Mouse (Mus musculus): Measurements from ENCODE around the gene Zfp946.

Gene Zfp946

DNA sequence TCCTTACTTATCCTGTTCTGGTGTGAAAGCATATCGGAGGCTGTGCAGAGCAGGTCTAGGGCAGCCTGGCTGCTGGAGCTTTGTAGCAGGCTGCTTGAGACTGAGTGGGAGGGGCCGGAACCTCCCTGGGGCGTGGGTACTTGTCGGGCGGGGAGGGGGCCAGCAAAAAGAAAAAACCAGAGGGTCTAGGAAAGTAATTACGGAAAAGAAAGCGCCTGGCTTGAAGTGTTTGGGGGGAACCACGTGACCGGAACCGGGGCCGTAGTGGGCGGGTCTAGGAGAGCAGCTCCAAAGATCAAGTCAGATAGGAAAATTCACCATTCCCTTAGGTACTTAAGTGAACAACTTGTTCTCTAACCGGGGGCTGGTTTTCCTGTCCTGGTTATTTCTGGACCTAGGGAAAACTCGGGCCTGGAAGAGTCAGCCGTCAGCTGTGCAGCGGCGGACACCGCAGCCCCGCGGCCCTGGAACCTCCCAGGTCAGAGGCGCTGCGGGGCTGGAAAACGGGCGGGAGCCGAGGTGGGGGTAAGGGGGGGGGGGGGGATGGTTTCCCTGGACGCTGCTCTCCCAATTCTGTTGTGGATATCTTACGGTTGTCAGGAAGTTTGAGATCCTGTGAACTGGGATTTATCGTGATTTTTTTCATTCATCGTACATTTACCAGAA is at the start of gene Zfp946:
Zfp946 (plus strand) TSS at position 271 of the 666 bp plus-strand sequence.
- DNase-seq (ENCODE audit: low read depth), result peak; percentile 73

DNA sequence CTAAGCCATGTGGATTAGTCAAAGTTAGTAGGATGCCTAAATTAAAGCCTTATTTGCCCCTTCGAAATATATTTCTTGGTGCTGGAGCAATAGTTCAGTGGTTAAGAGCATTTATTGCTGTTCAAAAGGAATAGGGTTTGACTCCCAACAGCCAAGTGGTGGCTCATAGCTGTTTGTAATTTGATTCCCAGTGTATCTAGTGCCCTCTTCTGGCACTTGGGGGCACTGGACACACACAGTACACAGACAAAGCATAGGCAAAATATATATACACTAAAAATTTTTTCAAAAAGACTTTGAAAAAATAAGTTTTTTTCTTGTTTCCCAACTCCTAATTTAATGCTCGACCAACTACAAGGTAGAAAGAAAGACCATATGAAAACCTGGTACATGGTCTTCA is 13.3 kb upstream of the Zfp946 start:
- peak; percentile 62 for DNase-seq (ENCODE audit: low read depth)

DNA sequence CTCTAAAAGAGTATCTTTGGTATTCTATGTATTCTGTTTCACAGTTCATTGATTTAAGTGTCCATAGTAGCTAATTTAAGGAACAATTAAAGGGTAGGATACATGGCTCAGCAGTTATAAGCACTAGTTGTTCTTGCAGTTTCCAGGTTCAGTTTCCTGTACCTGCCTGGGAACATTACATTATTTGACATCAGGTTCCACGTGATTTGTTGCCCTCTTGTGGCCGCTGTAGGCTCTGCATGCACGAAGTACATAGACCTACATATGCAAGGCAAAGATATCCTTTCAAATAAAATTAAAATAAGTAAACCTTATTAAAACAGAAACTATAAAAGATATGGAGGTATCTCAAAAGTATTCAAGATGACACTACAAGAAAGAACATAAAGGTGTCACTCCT is 6.5 kb upstream of the Zfp946 start:
- peak; percentile 82 for DNase-seq (ENCODE audit: low read depth)

DNA sequence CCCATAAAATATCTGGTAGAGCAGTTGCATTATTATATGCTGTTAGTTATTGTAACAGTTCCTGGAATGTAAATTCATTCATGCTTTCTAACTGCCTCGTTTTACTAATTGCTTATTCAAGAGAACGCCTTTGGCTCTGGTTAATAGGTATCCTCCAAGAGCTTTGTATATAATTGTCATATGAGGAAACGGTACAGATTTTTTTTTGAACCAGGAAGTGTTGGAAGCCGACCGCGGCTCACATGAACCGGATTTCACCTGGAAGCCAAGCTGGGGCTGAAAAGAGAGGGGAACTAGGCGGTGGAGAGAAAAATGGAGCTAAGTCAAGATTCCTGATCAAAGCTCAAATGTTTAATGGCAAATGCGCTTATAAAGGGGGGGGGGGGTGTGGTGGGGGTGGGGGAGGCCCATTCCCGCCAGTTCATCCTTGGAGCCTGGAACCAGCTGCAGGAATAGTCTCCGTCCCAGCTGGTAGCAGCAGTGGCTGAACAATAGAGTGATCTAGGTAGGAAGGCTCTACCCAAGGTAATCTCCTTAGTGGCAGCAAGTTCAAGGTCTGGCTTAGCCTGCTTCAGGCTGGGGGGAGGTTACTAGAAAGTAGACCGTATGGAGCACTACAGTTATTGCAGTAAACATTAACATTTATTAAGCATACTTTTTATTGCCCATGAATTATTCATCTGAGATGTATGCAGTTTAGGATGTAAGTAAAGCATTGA is 773 bp downstream of the Zfp946 start:
- DNase-seq (ENCODE audit: low read depth), result peak; percentile 37

DNA sequence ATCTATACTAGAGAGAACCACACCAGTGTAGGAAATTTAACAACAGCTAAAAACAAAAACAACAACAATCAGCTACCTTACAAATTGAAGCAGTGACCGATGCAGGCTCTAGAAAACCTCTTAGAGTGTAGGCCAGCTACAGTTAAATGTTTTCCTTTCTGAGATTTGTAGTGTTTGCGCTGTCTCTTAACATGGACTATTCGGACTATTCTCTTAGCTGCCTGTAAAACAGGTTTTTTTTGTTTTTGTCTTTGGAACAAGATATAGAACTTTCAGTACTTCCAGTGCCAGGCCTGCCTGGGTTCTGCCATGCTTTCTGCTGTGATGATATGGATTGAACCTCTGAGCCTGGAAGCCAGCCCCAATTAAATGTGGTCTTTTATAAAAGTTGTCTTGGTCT is 23.7 kb downstream of the Zfp946 start:
- no peak for DNase-seq (ENCODE audit: low read depth)

DNA sequence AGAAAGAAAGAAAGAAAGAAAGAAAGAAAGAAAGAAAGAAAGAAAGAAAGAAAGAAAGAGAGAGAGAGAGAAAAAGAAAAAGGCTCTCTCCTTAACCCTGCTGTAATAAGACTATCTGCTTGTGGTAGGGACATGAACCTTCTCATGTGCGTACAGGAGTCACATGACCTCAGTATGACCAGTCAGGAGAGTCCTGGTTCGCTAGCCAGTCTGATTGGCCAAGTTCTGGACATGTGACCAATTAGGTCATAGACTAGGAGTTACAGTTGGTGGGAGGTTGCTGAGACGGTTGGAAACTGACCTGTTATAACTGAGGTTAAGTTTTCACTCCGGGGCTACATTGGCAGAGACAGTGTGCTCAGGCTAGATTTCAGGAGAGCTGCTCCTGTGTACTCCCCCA is 73.1 kb downstream of the Zfp946 start:
- no peak for DNase-seq (ENCODE audit: low read depth)
